Mouse (Mus musculus): ENCODE data around the gene Gpr174.

GRCm38 (mm10) chrX:107306492-107306891 lies 50.8 kb downstream of the Gpr174 start:
- TF ChIP-seq CTCF (IDR thresholded peaks at IDR 0.05; ENCODE audit: low read depth, low read length) (no peak), POLR2A (IDR thresholded peaks at IDR 0.05; ENCODE audit: borderline replicate concordance, low read depth, low read length) (no peak)
